In genomic region chr11:118337491-118338168, GRCm38 (mm10) we compare ENCODE assay signal across 11 mouse cellular contexts. TPM values are rescaled to one million over a fixed set of nuclear protein-coding genes. Genes with fewer than 3 reads are reported as not detected.
A peak's percentile ranks its signal among the peaks of the same experiment; 100 is the strongest.
DNase-seq lines count a peak whose midpoint lies in the region; ATAC-seq lines count a peak whose summit lies in the region.
"Had no signal": no experiment of that assay in that cellular context is flagged by ENCODE, and none has a peak within 500 bp of the region (broad histone marks: within the 10 kb centered on the region; RNA-seq: fewer than 3 reads in every experiment).

No protein-coding gene starts in this region.

- no peak; the same call in 1 of the 2 replicates for ATAC-seq in granulocyte monocyte progenitor cell, adult 5-6 weeks (replicated peaks; ENCODE audit: poor library complexity, severe bottlenecking)
- ATAC-seq: midbrain, embryonic 15.5 days had no signal

- peak; percentile 46 to 81 for DNase-seq in frontal cortex, adult 2 months (ENCODE audit: extremely low spot score in 1 of 2, low spot score in 1 of 2)
- DNase-seq in frontal cortex, postnatal 14 days (ENCODE audit: low spot score in 2 of 2), result no peak
- DNase-seq in CD4-positive helper T cell, adult 2 months (ENCODE audit: low read depth, low spot score), result peak; percentile 87
- peak; percentile 81 for DNase-seq in induced T-regulatory cell, adult 2 months (ENCODE audit: low read depth)
- peak; percentile 61 to 76 for DNase-seq in right cerebral cortex, postnatal 36 days (ENCODE audit: low spot score in 2 of 2)
- DNase-seq in adrenal gland, adult 8-10 months, result no peak
- no peak for DNase-seq in kidney, adult 18-20 months
- DNase-seq: cerebellum, adult 9-10 months; kidney, postnatal 25 days had no signal

RNA-seq across cellular contexts. Expression of gene Cep295nl, which starts 4.7 kb away (rescaled TPM):
- 0.52 and 0.76 TPM in 2 replicates for polyA plus RNA-seq in frontal cortex, adult 2 months (2012; rRNA removed)
- 1 to 10 TPM in 2 of 4 experiments, under 1 TPM in 2; 0.41 to 2.9 (median 1.6) TPM for total RNA-seq in adrenal gland, adult 8-10 months (2022)
- total RNA-seq in granulocyte monocyte progenitor cell, adult 5-6 weeks (2014; fragmentation: Nextera tagmentation), result not detected in 2 replicates
- not detected in 2 replicates for total RNA-seq in granulocyte monocyte progenitor cell, adult 5-6 weeks (2017)

RNA-seq across cellular contexts. Expression of gene Timp2, which starts 17.9 kb away (rescaled TPM):
- polyA plus RNA-seq in frontal cortex, adult 2 months (2012; rRNA removed), result 192 and 218 TPM in 2 replicates
- total RNA-seq in adrenal gland, adult 8-10 months (2022), result 100 to 1,000 TPM in 3 of 4 experiments, 10 to 100 TPM in 1; 95.5 to 261 (median 186) TPM
- total RNA-seq in granulocyte monocyte progenitor cell, adult 5-6 weeks (2014; fragmentation: Nextera tagmentation), result 1.8 and 3.5 TPM in 2 replicates
- 2.5 and 12.7 TPM in 2 replicates for total RNA-seq in granulocyte monocyte progenitor cell, adult 5-6 weeks (2017)

RNA-seq across cellular contexts. Expression of gene Usp36, which starts 47.6 kb away (rescaled TPM):
- polyA plus RNA-seq in frontal cortex, adult 2 months (2012; rRNA removed), result 27.7 and 28.4 TPM in 2 replicates
- total RNA-seq in adrenal gland, adult 8-10 months (2022), result 10 to 100 TPM; 21.0 to 36.9 (median 28.9) TPM
- total RNA-seq in granulocyte monocyte progenitor cell, adult 5-6 weeks (2014; fragmentation: Nextera tagmentation), result 27.6 and 28.6 TPM in 2 replicates
- total RNA-seq in granulocyte monocyte progenitor cell, adult 5-6 weeks (2017), result 9.3 and 12.5 TPM in 2 replicates

Comparison
In these comparisons a context has a peak if more than half of its experiments do, and no peak if none do; other contexts are left out.
1. DNase-seq: peak in frontal cortex, adult 2 months (2 of 2), CD4-positive helper T cell, adult 2 months (single experiment), induced T-regulatory cell, adult 2 months (single experiment) and right cerebral cortex, postnatal 36 days (2 of 2); none in frontal cortex, postnatal 14 days (0 of 2), adrenal gland, adult 8-10 months (single experiment) and kidney, adult 18-20 months (single experiment).
2. RNA of gene Timp2, which starts 17.9 kb away (total RNA-seq): 95.5 to 261 TPM in adrenal gland, adult 8-10 months; 1.8 to 12.7 TPM in granulocyte monocyte progenitor cell, adult 5-6 weeks; every median in the first group is over 4 times any median in the second.